In genomic region chr1:180312286-180312685, GRCm38 (mm10) we compare ENCODE assay signal across 9 mouse cellular contexts. TPM values are rescaled to one million over a fixed set of nuclear protein-coding genes. Genes with fewer than 3 reads are reported as not detected.
DNase-seq lines count a peak whose midpoint lies in the region; ATAC-seq and TF ChIP-seq lines count a peak whose summit lies in the region.
"Had no signal": no experiment of that assay in that cellular context is flagged by ENCODE, and none has a peak within 500 bp of the region (broad histone marks: within the 10 kb centered on the region; RNA-seq: fewer than 3 reads in every experiment).

No protein-coding gene starts in this region.

- no peaks in the 10 kb centered on the region for H3K79me2 ChIP-seq in myocyte (ENCODE audit: control insufficient read depth, insufficient read depth)

- ATAC-seq in heart, postnatal 0 days (ENCODE audit: insufficient read depth, low read depth), result no peak
- ATAC-seq in forebrain, embryonic 14.5 days, result no peak

- H3K9me3 ChIP-seq in heart, postnatal 0 days (replicated peaks; ENCODE audit: control insufficient read depth, low read length), result no peaks in the 10 kb centered on the region
- no peaks in the 10 kb centered on the region for H3K9me3 ChIP-seq in embryonic facial prominence, embryonic 10.5 days
- no peaks in the 10 kb centered on the region for H3K9me3 ChIP-seq in forebrain, embryonic 14.5 days (replicated peaks; ENCODE audit: control insufficient read depth, low read length)
- H3K9me3 ChIP-seq: liver, embryonic 15.5 days had no signal

- H3K4me2 ChIP-seq in heart, postnatal 0 days (ENCODE audit: low read depth, low read length), result peak overlapping the region; percentile 54
- no peak overlapping the region for H3K4me2 ChIP-seq in forebrain, embryonic 14.5 days (ENCODE audit: low read length)
- H3K4me2 ChIP-seq in myocyte (ENCODE audit: low read depth), result peak overlapping the region; percentile 89
- H3K4me2 ChIP-seq: liver, embryonic 15.5 days had no signal

- 51% methylated on average over 6 of the region's 6 CpGs for WGBS in heart, postnatal 0 days
- 55% methylated on average over 6 of the region's 6 CpGs for WGBS in embryonic facial prominence, embryonic 10.5 days
- WGBS in forebrain, embryonic 14.5 days, result 65% methylated on average over 6 of the region's 6 CpGs

- H3ac ChIP-seq in myocyte (ENCODE audit: control insufficient read depth, insufficient read length), result no peak overlapping the region

- intact Hi-C loops in heart, postnatal 36 days (cut with DNase I), result no loop called here
- intact Hi-C loops in left cerebral cortex, adult 2 months (cut with DNase I), result no loop called here

- no peak for TF ChIP-seq POLR2A in myocyte (IDR thresholded peaks at IDR 0.05; ENCODE audit: insufficient read length, low read depth)

- no peak overlapping the region for H3K9ac ChIP-seq in heart, postnatal 0 days (replicated peaks; ENCODE audit: low read depth, low read length)
- no peak overlapping the region for H3K9ac ChIP-seq in forebrain, embryonic 14.5 days (ENCODE audit: low read length)
- H3K9ac ChIP-seq: liver, embryonic 15.5 days had no signal

- H3K27me3 ChIP-seq in heart, postnatal 0 days (ENCODE audit: control insufficient read depth, insufficient read depth, low read length), result no peaks in the 10 kb centered on the region
- H3K27me3 ChIP-seq in embryonic facial prominence, embryonic 10.5 days (replicated peaks; ENCODE audit: low read depth, poor library complexity, severe bottlenecking), result peaks cover 12% of the 10 kb centered on the region; the same call in 1 of the 2 replicates
- no peaks in the 10 kb centered on the region for H3K27me3 ChIP-seq in forebrain, embryonic 14.5 days (replicated peaks; ENCODE audit: control insufficient read depth, insufficient read depth, low read length)
- H3K27me3 ChIP-seq in myocyte (ENCODE audit: control insufficient read depth, insufficient read depth, insufficient read length), result no peaks in the 10 kb centered on the region

- H3K4me1 ChIP-seq in heart, postnatal 0 days (ENCODE audit: control insufficient read depth, insufficient read depth), result peaks cover 35% of the 10 kb centered on the region
- peaks cover 27% of the 10 kb centered on the region for H3K4me1 ChIP-seq in embryonic facial prominence, embryonic 10.5 days
- peaks cover 20% of the 10 kb centered on the region for H3K4me1 ChIP-seq in forebrain, embryonic 14.5 days (ENCODE audit: control insufficient read depth, insufficient read depth, low read length)

- no peak for TF ChIP-seq EP300 in heart, postnatal 0 days (IDR thresholded peaks at IDR 0.05; ENCODE audit: low read depth)

- peak overlapping the region; percentile 9 for H3K27ac ChIP-seq in heart, postnatal 0 days (ENCODE audit: low read depth)
- peak overlapping the region; percentile 63; the same call in 1 of the 2 replicates for H3K27ac ChIP-seq in embryonic facial prominence, embryonic 10.5 days (replicated peaks)
- H3K27ac ChIP-seq in forebrain, embryonic 14.5 days (ENCODE audit: low read depth, low read length), result 0 out of 2 replicates have a peak overlapping the region, but pooled peaks have one; percentile 9
- no peak overlapping the region for H3K27ac ChIP-seq in left cerebral cortex, adult 2 months
- H3K27ac ChIP-seq: liver, embryonic 15.5 days; macrophage had no signal

- no peak for DNase-seq in heart, postnatal 0 days (ENCODE audit: low spot score)
- DNase-seq in heart, postnatal 36 days, result no peak
- DNase-seq in embryonic facial prominence, embryonic 10.5 days (ENCODE audit: low spot score), result no peak
- no peak for DNase-seq in forebrain, embryonic 14.5 days (ENCODE audit: low spot score)
- DNase-seq in left cerebral cortex, adult 2 months (ENCODE audit: extremely low spot score in 1 of 2, low spot score in 2 of 2), result no peak
- DNase-seq in embryo, embryonic 9.5 days (ENCODE audit: extremely low spot score), result no peak

- TF ChIP-seq CTCF in heart, postnatal 0 days (IDR thresholded peaks at IDR 0.05; ENCODE audit: low read depth), result no peak
- TF ChIP-seq CTCF in left cerebral cortex, adult 2 months (IDR thresholded peaks at IDR 0.05), result no peak

- H3K36me3 ChIP-seq in heart, postnatal 0 days (replicated peaks; ENCODE audit: control insufficient read depth, insufficient read depth, low read length), result no peaks in the 10 kb centered on the region
- no peaks in the 10 kb centered on the region for H3K36me3 ChIP-seq in embryonic facial prominence, embryonic 10.5 days (replicated peaks)
- H3K36me3 ChIP-seq in forebrain, embryonic 14.5 days (ENCODE audit: control insufficient read depth, insufficient read depth, low read length), result no peaks in the 10 kb centered on the region
- H3K36me3 ChIP-seq in myocyte (ENCODE audit: control insufficient read depth, insufficient read depth), result no peaks in the 10 kb centered on the region
- H3K36me3 ChIP-seq: liver, embryonic 15.5 days had no signal

- no peak overlapping the region for H3K4me3 ChIP-seq in heart, postnatal 0 days (ENCODE audit: low read depth, low read length)
- H3K4me3 ChIP-seq in embryonic facial prominence, embryonic 10.5 days, result no peak overlapping the region
- no peak overlapping the region for H3K4me3 ChIP-seq in forebrain, embryonic 14.5 days (ENCODE audit: low read depth, low read length)
- H3K4me3 ChIP-seq in myocyte, result no peak overlapping the region
- no peak overlapping the region for H3K4me3 ChIP-seq in left cerebral cortex, adult 2 months
- H3K4me3 ChIP-seq: liver, embryonic 15.5 days had no signal

TF ChIP-seq in myocyte, 11 proteins besides CTCF, POLR2A, EP300 and RAD21:
- no peak for TF ChIP-seq REST (IDR thresholded peaks at IDR 0.05; ENCODE audit: insufficient read depth, insufficient read length)
- no peak for TF ChIP-seq MYOD1 (IDR thresholded peaks at IDR 0.05; ENCODE audit: control insufficient read depth in 1 of 3, insufficient read length in 2 of 3, low read depth in 2 of 3)
- no peak for TF ChIP-seq TCF3 (IDR thresholded peaks at IDR 0.05; ENCODE audit: insufficient read length, low read depth)
- TF ChIP-seq TCF12 (IDR thresholded peaks at IDR 0.05; ENCODE audit: insufficient read depth, poor library complexity, severe bottlenecking), result no peak
- TF ChIP-seq USF1 (IDR thresholded peaks at IDR 0.05; ENCODE audit: low read depth), result no peak
- no peak for TF ChIP-seq CEBPB (IDR thresholded peaks at IDR 0.05; ENCODE audit: insufficient read depth, poor library complexity, severe bottlenecking)
- TF ChIP-seq MYOG (IDR thresholded peaks at IDR 0.05; ENCODE audit: control insufficient read depth in 1 of 3, insufficient read depth in 1 of 3, insufficient read length in 2 of 3, low read depth in 2 of 3), result no peak
- TF ChIP-seq POLR2AphosphoS2 (IDR thresholded peaks at IDR 0.05; ENCODE audit: insufficient read length, low read depth), result no peak
- TF ChIP-seq E2F4 (IDR thresholded peaks at IDR 0.05; ENCODE audit: insufficient read depth), result no peak
- no peak for TF ChIP-seq MAX (IDR thresholded peaks at IDR 0.05; ENCODE audit: low read depth)
- TF ChIP-seq SRF (IDR thresholded peaks at IDR 0.05; ENCODE audit: control insufficient read depth, insufficient read length, low read depth), result no peak

RNA-seq across cellular contexts. Expression of gene Itpkb, which starts 18.0 kb away (rescaled TPM):
- total RNA-seq in heart, postnatal 0 days (2014; rRNA removed; ENCODE audit: low replicate concordance), result 21.7 and 24.9 TPM in 2 replicates
- polyA plus RNA-seq in heart, postnatal 0 days (2015; fragmentation: Nextera tagmentation; extraction: Ambion mirVana), result 5.1 and 5.4 TPM in 2 replicates
- 10 to 100 TPM; 55.1 to 60.7 TPM for total RNA-seq in heart, postnatal 36 days (2021)
- polyA plus RNA-seq in embryonic facial prominence, embryonic 10.5 days (2016; fragmentation: Nextera tagmentation; extraction: Ambion mirVana), result 4.9 and 6.2 TPM in 2 replicates
- polyA plus RNA-seq in forebrain, embryonic 14.5 days (2014; fragmentation: Nextera tagmentation; extraction: Ambion mirVana), result 1.3 and 1.5 TPM in 2 replicates
- polyA plus RNA-seq in myocyte (2012; fragmentation: generic; extraction: Trizol), result 1.1 TPM
- 10 to 100 TPM; 17.9 to 18.2 TPM for total RNA-seq in left cerebral cortex, adult 2 months (2021)

RNA-seq across cellular contexts. Expression of gene Psen2, which starts 49.0 kb away (rescaled TPM):
- total RNA-seq in heart, postnatal 0 days (2014; rRNA removed; ENCODE audit: low replicate concordance), result 30.8 and 33.3 TPM in 2 replicates
- polyA plus RNA-seq in heart, postnatal 0 days (2015; fragmentation: Nextera tagmentation; extraction: Ambion mirVana), result 15.2 and 16.4 TPM in 2 replicates
- 10 to 100 TPM; 13.2 to 15.8 TPM for total RNA-seq in heart, postnatal 36 days (2021)
- polyA plus RNA-seq in embryonic facial prominence, embryonic 10.5 days (2016; fragmentation: Nextera tagmentation; extraction: Ambion mirVana), result 7.1 and 7.2 TPM in 2 replicates
- 8.6 and 11.2 TPM in 2 replicates for polyA plus RNA-seq in forebrain, embryonic 14.5 days (2014; fragmentation: Nextera tagmentation; extraction: Ambion mirVana)
- polyA plus RNA-seq in myocyte (2012; fragmentation: generic; extraction: Trizol), result 28.6 TPM
- total RNA-seq in left cerebral cortex, adult 2 months (2021), result 10 to 100 TPM; 16.8 to 17.5 TPM
